In the genomic region with DNA sequence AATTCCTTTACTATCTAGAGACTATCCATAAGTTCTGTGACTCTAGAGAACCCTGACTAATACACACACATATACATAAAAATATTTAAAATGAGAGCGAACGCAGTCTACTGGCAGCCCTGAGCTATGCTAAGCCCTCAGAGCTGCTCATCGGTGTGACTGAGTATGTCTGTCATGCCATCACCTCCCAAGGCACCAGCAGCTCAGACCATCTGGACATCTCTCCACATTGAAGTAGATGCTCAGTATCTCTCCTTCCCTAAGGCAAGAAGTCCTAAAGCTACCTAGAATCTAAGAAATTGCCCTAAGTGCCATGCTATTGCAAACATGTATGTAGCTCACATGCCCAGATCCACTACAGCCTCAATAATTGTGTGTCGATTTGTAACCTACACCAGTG, we compare ENCODE assay signal across 13 mouse cellular contexts.
"Had no signal": no experiment of that assay in that cellular context is flagged by ENCODE, and none has a peak within 500 bp of the region (broad histone marks: within the 10 kb centered on the region; RNA-seq: fewer than 3 reads in every experiment).

No protein-coding gene starts in this region.

- DNase-seq: gastrocnemius, postnatal 25 days; heart, adult 2 months; heart, postnatal 14 days; heart, postnatal 4 days; kidney, adult 18-20 months; kidney, adult 8-10 months; kidney, postnatal 10 days; kidney, postnatal 25 days; kidney, postnatal 4 days; liver; liver, embryonic 13.5 days; liver, postnatal 0 days; lung, adult 2 months had no signal
